Mouse (Mus musculus): ENCODE data around the gene Slc22a8.

Gene Slc22a8

DNA sequence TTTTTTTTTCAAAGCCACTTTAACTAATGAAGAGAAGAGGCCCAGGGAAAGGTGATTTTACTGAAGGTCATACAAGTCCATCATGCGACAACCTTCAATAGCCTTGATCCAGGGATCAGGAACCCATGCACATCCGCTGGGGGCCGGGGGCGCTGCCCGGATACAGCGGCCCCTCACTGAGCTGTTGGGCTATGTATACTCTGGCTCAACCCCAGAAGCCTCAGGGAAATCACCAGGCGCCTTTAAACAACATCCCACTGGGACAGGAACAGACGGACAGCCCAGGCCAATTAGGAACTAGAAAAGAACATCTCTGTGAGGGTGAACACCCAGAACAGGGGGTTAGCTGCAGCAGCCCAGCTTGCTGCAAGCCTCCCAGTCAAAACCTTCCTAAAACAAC, at the start of gene Slc22a8:
Slc22a8 (plus strand) TSS at position 301 of the 400 bp plus-strand sequence.
- DNase-seq (ENCODE audit: low read depth), result no peak

DNA sequence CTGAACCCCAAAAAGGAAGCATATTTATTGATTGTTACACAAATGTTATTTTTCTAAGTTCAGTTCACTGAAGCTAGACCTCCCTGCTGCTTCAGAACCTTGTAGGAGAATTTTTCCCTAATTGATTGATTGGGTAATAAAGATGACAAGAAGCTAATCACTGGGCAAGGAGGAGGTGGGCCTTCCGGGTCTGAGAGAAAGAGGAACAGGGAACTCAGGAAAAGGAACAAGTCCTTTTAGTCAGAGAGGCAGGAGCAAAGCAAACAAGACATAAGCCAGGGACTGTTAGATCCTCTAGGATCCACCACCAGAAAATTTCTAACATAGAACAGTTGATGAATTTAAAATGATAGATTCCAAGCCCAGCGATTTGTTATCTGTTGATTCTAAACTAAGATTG, 32.2 kb upstream of the Slc22a8 start:
- no peak for DNase-seq (ENCODE audit: low read depth)

GRCm38 (mm10) chr19:8564021-8564420, 27.0 kb upstream of the Slc22a8 start:
- DNase-seq (ENCODE audit: low read depth), result no peak

DNA sequence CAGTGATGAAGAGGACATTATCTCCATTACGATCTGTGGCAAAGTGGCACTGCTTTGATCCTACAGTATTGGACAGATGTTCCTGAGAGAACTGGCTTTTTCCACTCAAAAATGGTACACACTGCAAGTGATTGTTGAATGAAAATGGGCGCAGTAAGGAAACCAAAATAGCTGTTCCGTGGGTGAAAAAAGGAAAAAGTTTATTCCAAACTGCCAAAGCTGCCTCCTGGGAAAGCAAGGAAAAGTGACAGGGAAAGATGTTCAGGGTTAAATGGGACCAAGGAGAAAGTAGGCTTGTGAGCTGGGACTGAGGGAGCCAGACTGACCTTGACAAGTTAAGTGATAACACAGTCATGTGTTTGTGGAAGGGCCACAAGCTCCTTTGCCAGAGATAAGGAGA, 26.6 kb upstream of the Slc22a8 start:
- no peak for DNase-seq (ENCODE audit: low read depth)

DNA sequence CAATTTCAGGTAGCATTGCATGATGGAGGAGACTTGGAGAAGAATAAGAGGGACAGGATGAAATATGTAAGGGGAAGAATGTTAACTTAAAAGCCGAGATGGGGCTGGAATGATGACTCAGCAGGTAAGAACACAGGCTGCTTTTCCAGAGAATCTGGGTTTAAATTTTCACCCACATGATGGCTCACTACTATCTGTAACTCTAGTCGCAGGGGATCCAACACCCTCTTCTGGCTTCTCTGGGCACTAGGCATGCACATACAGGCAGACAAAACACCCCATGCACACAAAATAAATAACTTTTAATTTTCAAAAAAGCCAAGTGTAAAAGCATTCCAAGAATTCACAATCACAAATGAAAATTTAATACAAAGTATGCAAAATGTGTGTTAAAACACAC, 25.8 kb upstream of the Slc22a8 start:
- no peak for DNase-seq (ENCODE audit: low read depth)

GRCm38 (mm10) chr19:8565985-8566384, 25.1 kb upstream of the Slc22a8 start:
- no peak for DNase-seq (ENCODE audit: low read depth)

GRCm38 (mm10) chr19:8567104-8567880, 23.8 kb upstream of the Slc22a8 start:
- DNase-seq (ENCODE audit: low read depth), result peak; percentile 36

GRCm38 (mm10) chr19:8569453-8569863, 21.6 kb upstream of the Slc22a8 start:
- no peak for DNase-seq (ENCODE audit: low read depth)

DNA sequence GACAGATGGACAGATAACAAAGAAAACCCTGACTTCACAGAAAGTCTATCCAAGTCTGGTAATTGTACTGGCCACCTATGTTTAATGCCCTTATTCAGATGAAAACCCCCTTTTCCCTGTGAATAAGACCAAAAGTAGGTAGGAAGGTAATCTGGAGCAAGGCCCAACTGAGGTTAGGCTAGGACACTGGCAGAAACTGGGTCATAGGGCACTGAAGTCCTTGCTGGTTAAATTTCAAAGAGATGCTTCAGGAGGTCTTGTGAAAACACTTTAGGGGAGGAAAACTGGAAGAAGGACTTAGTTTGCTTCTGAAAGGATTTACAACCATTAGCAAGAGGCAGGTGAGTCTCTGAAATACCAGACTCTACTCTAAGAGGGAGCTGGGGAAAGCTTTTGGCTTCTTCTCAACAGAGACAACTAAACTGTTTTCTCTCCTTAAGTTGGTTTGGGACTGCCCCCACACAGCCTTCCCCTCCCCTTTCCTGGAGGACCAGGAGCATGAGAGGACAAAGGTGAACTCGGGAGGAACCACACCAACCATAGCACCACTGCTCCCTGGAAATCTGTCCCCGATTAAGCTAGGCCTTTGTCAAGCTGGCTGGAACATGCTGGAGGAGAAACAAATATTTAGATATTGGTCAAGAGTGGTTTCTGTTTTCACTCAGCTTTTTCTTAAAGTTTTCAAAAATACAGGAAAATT, 20.6 kb upstream of the Slc22a8 start:
- no peak for DNase-seq (ENCODE audit: low read depth)

DNA sequence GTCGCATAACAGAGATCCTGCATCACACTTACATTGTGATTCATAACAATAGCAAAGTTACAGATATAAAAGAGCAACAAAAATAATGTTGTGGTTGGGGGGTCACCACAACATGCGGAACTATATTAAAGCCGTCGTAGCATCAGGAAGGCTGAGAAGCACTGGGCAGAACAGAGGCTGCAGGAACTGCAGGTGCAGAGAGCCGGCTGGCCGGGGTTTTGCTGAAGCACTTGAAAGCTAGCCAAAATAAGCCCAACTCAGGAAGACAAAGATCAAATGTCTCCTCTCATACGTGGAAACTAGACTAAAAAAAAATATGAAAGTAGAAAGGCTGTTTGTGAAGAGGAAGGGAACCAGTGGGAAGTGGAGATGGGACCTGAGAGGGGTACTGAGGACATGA, 19.3 kb upstream of the Slc22a8 start:
- DNase-seq (ENCODE audit: low read depth), result no peak

DNA sequence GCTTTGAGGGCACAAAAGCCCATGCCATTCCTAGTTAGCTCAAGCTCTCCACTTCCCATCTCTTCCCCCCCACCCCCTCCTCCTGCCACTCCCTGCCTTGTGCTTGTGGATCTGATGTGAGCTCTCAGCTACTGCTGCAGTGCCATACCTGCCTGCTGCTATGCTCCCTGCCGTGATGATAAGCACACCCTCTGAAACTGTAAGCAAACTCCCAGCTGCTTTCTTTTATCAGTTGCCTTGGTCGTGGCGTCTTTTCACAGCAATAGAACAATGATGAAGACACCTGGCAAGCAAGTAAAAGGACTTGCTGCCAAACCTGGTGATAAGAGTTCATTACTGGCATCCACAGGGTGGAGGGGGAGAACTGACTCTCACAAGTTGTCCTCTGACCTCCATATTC, 18.6 kb upstream of the Slc22a8 start:
- no peak for DNase-seq (ENCODE audit: low read depth)

- no peak for DNase-seq (ENCODE audit: low read depth)
These were observed 13.6 kb upstream of the Slc22a8 start for GRCm38 (mm10) chr19:8577432-8577831.

DNA sequence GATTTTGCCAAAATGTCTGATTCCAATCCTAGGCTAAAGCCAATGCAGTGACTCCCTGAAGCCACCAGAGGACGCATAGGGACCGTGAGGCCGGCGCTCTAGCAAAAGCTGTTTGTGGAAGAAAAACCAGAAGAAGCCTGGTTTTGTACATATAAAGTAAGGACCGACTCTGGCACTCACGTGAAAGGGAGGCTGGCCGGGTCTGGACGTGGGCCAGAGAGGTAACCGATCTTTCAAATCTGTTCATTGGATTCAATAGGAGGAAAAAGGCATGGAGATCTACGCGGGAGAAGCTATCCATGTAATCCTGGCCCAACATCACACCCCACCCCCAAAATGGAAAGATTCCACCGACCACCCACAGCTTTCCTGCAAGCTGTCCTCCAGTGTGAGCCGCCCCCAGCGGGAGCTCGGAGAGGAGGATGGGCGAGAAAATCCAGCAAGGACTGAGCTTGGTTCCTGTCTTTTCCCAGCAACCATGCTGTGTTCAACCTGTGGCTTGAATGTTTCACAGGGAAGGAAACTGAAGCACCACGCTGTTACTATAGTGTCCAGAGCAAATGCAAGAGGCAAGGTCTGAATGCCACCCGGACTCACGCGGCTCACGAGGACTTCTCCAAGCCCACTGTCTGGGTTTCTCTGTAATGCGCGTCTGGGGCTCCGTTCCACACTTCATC, 12.6 kb upstream of the Slc22a8 start:
- peak; percentile 52 for DNase-seq (ENCODE audit: low read depth)

DNA sequence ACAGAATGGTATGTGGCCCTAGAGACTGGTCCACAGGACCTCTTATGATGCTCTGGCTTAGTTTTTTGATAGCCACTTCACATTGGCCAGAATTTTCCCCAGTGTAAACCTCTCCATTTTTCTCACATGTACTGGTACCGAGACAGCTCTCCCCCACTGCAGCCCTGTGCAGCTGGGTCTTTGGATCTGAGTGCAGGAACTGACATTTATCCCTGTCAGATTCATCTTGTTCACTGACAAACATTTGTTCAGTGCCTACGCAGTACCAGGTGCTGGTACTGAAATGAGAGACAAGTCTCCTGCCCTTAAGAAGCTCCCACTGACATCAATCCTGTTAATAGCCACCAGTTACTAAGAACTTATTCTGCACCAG, 12.1 kb upstream of the Slc22a8 start:
- DNase-seq (ENCODE audit: low read depth), result no peak

- no peak for DNase-seq (ENCODE audit: low read depth)
These were observed 5.8 kb upstream of the Slc22a8 start for GRCm38 (mm10) chr19:8585298-8585697.

- no peak for DNase-seq (ENCODE audit: low read depth)
These were observed 5.2 kb upstream of the Slc22a8 start for GRCm38 (mm10) chr19:8585899-8586298.

DNA sequence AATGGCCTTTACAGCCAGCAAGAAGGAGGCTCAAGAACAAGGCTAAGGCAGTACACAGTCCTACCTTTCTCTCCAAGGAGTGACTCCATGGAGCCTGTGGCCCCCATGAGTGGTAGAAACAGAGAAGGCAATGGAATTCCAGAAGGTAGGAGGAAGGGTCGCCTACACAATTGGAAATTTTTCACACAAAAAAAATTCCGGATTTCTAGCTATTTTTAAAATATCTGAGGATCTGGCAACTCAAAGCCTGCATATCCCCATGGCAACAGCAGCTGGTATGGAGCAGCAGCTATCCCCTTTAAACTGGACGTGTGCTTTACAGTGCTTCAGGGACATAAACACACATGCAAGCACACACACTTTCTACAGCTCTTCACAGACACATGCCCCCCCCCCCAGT, 4.7 kb upstream of the Slc22a8 start:
- DNase-seq (ENCODE audit: low read depth), result no peak

DNA sequence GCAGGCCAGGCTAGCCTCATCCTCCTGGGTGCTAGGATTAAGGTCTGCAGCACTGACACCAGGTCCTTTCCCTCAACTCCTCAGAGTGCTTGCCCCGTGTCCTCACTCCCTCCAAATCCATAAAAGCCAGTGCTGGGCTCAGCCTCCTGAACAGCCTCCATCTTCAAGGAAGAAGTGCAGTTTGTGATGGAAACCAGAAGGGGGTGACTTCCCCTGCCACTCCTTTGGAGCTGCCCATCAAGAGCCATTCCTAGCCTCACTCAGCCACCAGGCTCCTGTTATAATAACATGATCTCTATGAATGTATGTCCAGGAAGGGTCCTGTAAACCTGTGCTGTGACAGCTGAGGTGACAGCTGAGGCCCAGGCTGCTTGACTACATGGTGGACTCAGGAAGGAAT, 3.7 kb upstream of the Slc22a8 start:
- no peak for DNase-seq (ENCODE audit: low read depth)

DNA sequence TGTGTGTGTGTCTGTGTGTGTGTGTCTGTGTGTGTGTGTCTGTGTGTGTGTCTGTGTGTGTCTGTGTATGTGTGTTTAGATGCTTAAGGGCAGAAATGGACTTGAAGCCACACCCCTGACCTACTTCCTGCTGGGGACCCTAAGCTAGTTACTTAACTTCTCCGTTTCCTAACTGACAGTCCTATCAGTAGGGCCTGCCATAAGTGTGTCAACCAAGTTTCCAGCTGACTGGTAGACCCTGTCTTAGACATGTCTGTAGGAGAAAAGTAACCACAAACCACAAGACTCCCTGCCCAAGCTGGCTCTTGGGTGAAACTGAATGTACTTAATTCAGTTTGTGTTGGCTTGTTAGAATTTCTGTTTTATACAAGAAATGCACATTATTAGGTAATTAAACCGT, 1.1 kb downstream of the Slc22a8 start:
- DNase-seq (ENCODE audit: low read depth), result peak; percentile 53

DNA sequence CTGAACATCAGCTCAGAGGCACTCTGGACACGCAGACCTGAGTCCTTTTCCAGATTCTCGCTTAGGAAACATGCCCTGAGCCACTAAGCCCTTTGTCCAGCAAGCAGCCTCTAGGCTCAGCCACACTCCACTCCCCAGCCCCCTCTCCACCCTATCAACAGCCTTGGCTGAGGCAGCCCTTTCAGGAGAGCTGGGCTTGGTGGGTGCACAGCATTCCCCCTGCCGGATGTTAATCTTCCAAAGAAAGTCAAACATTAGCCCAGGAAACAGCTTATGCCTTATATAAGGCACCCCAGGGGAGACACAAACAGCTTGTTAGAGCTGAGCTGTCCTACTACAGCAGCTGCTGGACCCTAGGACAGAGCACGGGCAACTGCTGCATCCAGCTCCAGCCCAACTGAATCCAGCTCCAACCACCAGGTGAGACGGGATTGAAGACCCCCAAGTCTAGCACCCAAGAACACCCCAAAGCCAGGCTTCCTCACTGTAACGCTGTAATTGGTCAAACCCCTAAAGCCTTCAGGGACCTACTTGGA, 1.9 kb downstream of the Slc22a8 start:
- DNase-seq (ENCODE audit: low read depth), result no peak

DNA sequence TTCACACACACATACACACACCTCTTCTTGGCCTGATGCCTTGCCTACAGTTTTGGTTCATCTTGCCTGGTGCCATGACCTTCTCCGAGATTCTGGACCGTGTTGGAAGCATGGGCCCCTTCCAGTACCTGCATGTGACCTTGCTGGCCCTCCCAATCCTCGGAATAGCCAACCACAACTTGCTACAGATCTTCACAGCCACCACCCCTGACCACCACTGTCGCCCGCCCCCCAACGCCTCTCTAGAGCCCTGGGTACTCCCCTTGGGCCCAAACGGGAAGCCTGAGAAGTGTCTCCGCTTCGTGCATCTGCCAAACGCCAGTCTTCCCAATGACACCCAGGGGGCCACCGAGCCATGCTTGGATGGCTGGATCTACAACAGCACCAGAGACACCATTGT, 2.8 kb downstream of the Slc22a8 start:
- DNase-seq (ENCODE audit: low read depth), result no peak

DNA sequence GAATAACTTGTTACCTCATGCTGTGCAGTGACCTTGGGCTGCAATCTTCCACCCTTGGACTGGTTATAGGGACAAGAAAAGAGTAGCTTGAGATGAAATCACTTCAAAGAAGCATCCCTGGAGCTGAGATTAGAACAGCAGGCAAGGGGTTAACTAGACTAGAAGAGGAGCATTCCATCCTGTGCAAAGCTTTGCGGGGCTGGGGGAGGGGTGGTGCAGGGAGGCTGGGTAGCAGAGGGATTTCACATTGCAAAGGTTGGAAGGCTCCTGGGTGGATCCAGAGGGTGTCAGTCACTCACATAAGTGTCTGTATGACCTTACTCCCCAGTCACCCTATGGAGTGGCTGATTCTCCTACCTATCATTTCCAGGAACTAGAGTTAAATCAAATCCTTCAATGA, 3.5 kb downstream of the Slc22a8 start:
- DNase-seq (ENCODE audit: low read depth), result no peak

GRCm38 (mm10) chr19:8597269-8597668, 6.2 kb downstream of the Slc22a8 start:
- no peak for DNase-seq (ENCODE audit: low read depth)

Data from c-Kit-positive CD71-negative TER-119-negative erythroid progenitor cells, embryonic 14.5 days (primary cell).